Mouse (Mus musculus) right cerebral cortex, postnatal 14 days (tissue): ENCODE data around the gene Mad1l1.

Experiments
- DNase-seq: peaks from one replicate; pipeline ENCODE4 v3.0.0; 2022

The Mad1l1 gene

GRCm38 (mm10) chr5:140174066-140174465, 147.3 kb downstream of the Mad1l1 start:
- no peak for DNase-seq

DNA sequence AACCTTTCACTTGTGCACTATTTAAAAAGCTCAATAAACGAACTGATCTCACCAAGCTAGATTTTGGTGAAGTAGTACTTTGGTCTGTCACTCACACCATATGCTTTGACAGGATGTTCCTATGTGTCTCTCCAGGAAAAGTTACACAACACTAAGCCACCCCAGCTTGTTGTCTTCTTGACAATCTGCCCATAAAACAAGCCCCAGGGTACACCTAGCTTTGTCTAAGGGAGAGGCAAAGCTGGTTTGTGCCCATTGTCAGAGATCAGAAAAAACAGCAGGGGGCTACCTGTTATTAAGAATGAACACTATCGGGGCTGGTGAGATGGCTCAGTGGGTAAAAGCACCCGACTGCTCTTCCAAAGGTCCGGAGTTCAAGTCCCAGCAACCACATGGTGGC, 148.2 kb downstream of the Mad1l1 start:
- no peak for DNase-seq

GRCm38 (mm10) chr5:140171710-140172109, 149.6 kb downstream of the Mad1l1 start:
- no peak for DNase-seq

DNA sequence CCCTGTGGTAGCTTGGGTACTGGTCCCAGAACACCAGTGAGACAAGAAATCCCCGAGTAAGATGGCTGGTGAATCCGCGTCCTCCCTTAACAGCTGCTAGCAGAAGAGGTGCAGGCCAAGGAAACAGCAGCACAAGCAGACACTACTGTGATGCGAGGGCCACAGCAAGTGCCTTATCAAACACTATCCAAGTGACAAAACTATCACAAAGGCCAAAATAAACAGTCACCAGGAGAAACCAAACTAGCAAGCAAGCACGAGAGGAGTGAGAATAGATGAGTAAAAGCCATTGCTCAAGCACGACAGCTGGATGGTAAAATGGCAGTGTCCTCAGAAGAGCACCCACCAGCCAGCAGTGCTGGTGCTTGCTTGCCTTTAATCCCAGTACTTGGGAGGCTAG, 153.8 kb downstream of the Mad1l1 start:
- no peak for DNase-seq

DNA sequence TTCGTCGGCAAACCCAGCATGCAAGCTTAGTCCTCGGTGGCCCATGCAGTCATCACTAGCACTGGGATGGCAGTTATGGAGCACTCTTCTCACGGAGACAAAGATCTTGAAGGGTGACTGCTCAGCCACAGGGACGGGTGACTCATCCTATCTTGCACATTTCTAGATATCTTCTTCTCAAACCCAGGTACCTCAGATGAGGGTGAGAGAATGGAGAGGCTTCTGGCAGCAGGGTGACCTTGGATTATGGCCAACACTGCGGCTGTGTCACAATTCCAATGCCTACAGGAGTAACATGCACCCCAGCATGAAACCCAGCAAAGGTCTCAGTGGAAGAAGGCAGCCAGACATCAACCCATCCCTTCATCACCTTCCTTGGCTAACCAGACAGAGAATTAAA, 154.3 kb downstream of the Mad1l1 start:
- DNase-seq: no peak

- no peak for DNase-seq
Observed at GRCm38 (mm10) chr5:140163947-140164346, 157.4 kb downstream of the Mad1l1 start.

DNA sequence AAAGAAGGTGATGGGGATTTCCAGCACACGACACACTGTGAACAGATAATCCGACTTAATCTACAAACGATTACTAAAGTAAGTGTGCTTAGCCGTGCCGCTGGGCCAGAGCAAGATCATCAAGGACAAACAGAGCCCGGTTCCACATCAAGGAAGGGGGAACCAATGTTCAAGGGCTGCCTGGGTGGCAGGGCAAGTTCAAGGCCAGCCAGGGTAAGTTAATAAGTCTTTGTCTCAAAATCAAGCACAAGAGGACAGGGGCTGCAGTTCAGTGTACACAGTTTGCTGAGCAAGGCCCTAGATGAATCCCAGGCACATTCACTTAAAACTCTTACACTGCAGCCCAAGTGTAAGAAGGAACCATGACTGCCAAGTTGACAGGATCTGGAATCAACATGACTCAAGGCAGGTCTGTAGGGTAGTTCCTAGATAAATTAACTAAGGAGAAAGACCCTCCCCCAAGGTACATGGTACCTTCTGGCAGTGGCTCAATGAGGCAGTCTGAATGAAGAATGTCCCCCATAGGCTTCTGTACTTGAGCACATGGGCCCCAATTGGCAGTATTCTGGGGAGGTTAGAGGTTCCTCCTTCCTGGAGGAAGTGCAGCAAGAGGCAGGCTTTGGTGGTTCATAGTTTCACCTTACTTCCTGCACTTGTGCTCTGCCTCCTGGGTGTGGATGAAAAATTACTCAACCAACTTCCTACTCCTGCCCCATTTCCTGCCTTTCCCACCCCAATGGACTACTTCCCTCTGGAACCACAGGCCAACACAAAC, 159.1 kb downstream of the Mad1l1 start:
- no peak for DNase-seq

GRCm38 (mm10) chr5:140159007-140159406, 162.3 kb downstream of the Mad1l1 start:
- DNase-seq: no peak

GRCm38 (mm10) chr5:140157886-140158627, 163.3 kb downstream of the Mad1l1 start:
- no peak for DNase-seq

- DNase-seq: no peak
Observed at GRCm38 (mm10) chr5:140154166-140154565, 167.2 kb downstream of the Mad1l1 start.

- DNase-seq: no peak
Observed at GRCm38 (mm10) chr5:140151871-140152270, 169.5 kb downstream of the Mad1l1 start.

DNA sequence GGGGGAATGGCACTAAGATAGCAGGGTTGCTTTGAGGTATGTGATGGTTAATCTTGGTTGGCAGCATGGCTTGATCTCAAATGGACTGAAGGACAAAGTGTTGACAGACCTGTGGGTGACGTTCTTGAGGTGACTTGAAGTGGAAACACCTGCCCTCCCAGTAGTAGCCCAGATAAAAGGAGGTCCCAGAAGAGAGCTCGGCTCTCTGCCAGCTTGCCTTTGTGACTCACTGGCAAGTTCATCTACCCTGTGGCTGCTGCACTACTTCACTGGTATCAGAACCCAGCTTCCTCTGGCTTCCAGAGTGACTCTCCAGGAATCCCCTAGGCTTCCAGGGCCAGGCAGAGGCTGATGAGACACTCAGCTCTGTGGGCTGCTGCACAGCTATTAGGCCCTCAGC, 170.2 kb downstream of the Mad1l1 start:
- no peak for DNase-seq

GRCm38 (mm10) chr5:140150694-140151093, 170.7 kb downstream of the Mad1l1 start:
- DNase-seq: no peak

DNA sequence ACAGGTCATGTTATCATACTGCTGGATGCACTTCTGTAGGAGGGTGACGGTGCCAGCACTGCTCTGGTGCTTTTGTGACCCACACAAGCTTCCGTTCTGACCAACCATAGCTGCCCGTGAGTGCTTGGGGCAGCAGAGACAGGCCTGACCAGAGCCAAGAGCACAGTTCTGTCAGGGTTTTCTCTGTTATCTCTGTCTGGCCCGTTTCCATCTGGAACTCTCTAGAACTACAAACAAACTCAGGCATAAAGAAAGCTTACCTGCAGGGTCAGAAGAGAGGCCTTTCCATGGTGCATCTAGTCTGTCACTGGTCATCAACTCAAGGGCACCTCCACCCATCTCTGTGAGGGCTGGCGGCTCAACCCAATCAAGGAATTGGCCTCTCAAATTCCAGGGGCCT, 171.2 kb downstream of the Mad1l1 start:
- no peak for DNase-seq

GRCm38 (mm10) chr5:140149298-140149697, 172.1 kb downstream of the Mad1l1 start:
- DNase-seq: peak; percentile 35

DNA sequence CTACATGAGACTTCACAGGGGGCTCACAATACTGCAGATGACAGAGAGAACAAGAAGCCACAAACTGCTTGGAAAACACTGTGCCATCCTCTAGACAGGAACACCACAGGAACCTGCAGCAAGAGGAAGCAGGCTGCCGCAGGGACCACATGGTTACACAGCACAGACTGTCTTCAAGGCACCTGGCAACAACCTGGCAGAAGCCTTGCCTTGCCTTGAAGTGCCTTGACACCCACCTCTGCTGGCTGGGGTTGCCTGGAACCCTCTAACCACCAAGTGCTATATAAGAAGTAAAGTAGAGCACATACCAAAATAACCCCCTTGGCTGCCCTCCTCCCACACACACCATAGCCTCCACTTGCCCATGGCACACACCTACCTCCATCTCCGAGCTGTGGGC, 177.8 kb downstream of the Mad1l1 start:
- no peak for DNase-seq

DNA sequence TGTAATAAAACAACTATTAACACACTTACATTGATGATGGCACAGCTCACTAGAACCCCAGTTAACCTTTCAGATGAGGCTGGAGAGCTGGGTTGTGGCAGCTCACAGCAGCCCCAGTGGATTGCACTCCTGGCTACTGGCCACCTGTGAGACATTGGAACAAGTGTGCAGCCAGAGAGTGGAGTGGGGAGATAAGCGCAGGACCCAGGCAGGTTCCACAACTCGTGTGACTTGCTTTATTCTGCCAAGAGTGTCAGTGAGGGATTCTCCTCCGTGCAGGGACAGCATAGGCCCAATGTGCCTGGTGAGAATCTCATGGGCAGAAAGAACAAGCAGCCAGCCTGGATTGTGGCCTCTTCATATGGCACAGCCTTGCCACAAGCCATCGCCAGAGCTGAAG, 180.0 kb downstream of the Mad1l1 start:
- no peak for DNase-seq

- peak; percentile 71 for DNase-seq
Observed at GRCm38 (mm10) chr5:140140214-140140613, 181.1 kb downstream of the Mad1l1 start.

GRCm38 (mm10) chr5:140135734-140136625, 185.4 kb downstream of the Mad1l1 start:
- DNase-seq: peak; percentile 26

- no peak for DNase-seq
Observed at GRCm38 (mm10) chr5:140134021-140134420, 187.3 kb downstream of the Mad1l1 start.

GRCm38 (mm10) chr5:140128414-140128981, 192.9 kb downstream of the Mad1l1 start:
- no peak for DNase-seq

- DNase-seq: no peak
Observed at GRCm38 (mm10) chr5:140127981-140128380, 193.4 kb downstream of the Mad1l1 start.

GRCm38 (mm10) chr5:140124626-140125025, 196.7 kb downstream of the Mad1l1 start:
- no peak for DNase-seq
